Mouse (Mus musculus) left cerebral cortex, adult 6 months (tissue): ENCODE results near the gene Prox1. TPM values are rescaled to one million over a fixed set of nuclear protein-coding genes. Genes with fewer than 3 reads are reported as not detected.

Source experiments
- long read RNA-seq, 2 experiments: library from polyadenylated mRNA; unstranded; transcript quantifications; one replicate each; pipeline ENCODE4 v2.0.0; 2019 to 2020
- polyA plus RNA-seq: library from polyadenylated mRNA; unstranded; fragments of <200 nt; fragmentation: Nextera tagmentation; gene quantifications from 2 replicates; pipeline ENCODE4 v1.2.3, GENCODE M21; 2021

Gene Prox1
- polyA plus RNA-seq = 2.7 and 2.9 TPM in 2 replicates
- long read RNA-seq, experiment 1, full-length matches to known transcripts = 7 of 11 reads
- long read RNA-seq, experiment 1, partial matches to known transcripts = 0 of 11 reads
- long read RNA-seq, experiment 1, other reads (novel, unspliced or antisense) = 4 of 11 reads
- long read RNA-seq, experiment 2, partial matches to known transcripts = 1 of 6 reads
- long read RNA-seq, experiment 2, other reads (novel, unspliced or antisense) = 5 of 6 reads

DNA sequence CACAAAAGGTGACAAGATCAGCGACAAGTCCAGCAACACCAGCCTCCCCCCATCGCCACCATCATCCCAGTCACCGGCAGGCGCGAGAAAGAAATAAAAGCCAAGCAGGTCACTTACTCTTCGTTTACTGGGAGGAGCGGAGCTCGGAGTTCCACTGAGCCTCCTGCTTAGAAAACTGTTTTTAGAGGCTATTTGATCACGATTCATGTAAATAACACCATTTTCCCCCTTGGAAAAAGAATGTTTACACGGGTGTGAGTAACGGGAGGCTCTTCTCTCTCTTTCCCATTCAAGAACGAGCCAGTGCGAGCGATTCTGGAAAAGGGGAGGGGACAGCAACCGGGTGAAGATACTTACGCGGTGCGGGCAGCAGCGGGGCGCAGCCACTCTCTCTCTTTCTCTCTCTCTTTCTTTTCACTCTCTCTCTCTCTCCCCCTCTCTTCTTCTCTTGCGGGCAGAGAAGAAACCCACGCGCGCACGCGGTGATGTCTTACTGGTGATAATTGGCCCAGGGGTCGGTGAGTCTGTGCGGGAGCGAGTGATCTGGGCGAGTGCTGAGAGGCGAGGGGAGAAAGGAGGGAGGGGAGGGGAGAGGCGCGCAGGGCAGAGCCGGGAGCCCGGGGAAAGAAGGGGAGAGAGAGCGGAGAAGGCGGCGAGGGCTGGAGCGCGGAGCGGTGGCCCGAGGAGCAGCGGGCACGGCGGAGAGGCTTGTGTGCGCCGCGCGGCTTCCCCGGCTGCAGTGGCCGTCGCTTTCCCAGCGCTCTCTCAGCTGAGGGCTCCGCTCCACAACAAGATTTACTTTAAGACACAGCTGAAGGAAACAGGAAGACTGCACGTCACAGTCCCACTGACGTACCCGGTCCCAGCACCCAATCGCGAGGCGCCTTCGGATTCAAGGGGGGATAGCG, at the start of gene Prox1:
Gene Prox1 (minus strand): TSS at position 804 of the 908 bp plus-strand sequence.

Other genes with a start within 250 kb of the Prox1 start
- 98.9 and 99.5 TPM in 2 replicates for gene Smyd2, start 248.4 kb downstream of the Prox1 start, polyA plus RNA-seq